Mouse (Mus musculus) myocyte (in vitro differentiated cells): ENCODE measurements around the gene 4921536K21Rik. TPM values are rescaled to one million over a fixed set of nuclear protein-coding genes. Genes with fewer than 3 reads are reported as not detected.

Experiments
- H3K27me3 ChIP-seq: one replicate; pipeline ENCODE4 v1.6.1; 2011; ENCODE audit not compliant: control insufficient read depth, insufficient read depth, insufficient read length
- H3K36me3 ChIP-seq: one replicate; pipeline ENCODE4 v1.6.1; 2011; ENCODE audit not compliant: control insufficient read depth, insufficient read depth
- H3K4me2 ChIP-seq: one replicate; pipeline ENCODE4 v1.6.1; 2011; ENCODE audit warnings: low read depth, control low read depth
- H3K4me3 ChIP-seq: one replicate; pipeline ENCODE4 v1.5.1; 2011; ENCODE audit warnings: mild to moderate bottlenecking, control low read depth, moderate library complexity
- H3K79me2 ChIP-seq: one replicate; pipeline ENCODE4 v1.6.1; 2011; ENCODE audit not compliant: control insufficient read depth, insufficient read depth
- H3ac ChIP-seq: one replicate; pipeline ENCODE4 v1.6.1; 2011; ENCODE audit not compliant: control insufficient read depth, insufficient read length
- CEBPB ChIP-seq: IDR thresholded peaks from 2 replicates; pipeline ENCODE4 v1.6.1; 2011; ENCODE audit warnings: mild to moderate bottlenecking, moderate library complexity; ENCODE audit not compliant: poor library complexity, insufficient read depth, severe bottlenecking
- E2F4 ChIP-seq: IDR thresholded peaks from one replicate; pipeline ENCODE4 v1.6.1; 2011; ENCODE audit warnings: mild to moderate bottlenecking, control low read depth, moderate library complexity; ENCODE audit not compliant: insufficient read depth
- MAX ChIP-seq: IDR thresholded peaks from one replicate; pipeline ENCODE4 v1.6.1; 2011; ENCODE audit warnings: low read depth, mild to moderate bottlenecking, control low read depth
- MYOD1 ChIP-seq, 3 experiments: IDR thresholded peaks; one replicate each; pipeline ENCODE4 v1.6.1; 2011; ENCODE audit warnings: control low read depth in 2 of 3, low read depth in 2 of 3, mild to moderate bottlenecking in 2 of 3, moderate library complexity in 1 of 3; ENCODE audit not compliant: insufficient read length in 2 of 3, control insufficient read depth in 1 of 3
- MYOG ChIP-seq, 3 experiments: IDR thresholded peaks; one replicate each; pipeline ENCODE4 v1.6.1; 2011; ENCODE audit warnings: control low read depth in 2 of 3, low read depth in 2 of 3, mild to moderate bottlenecking in 2 of 3; ENCODE audit not compliant: insufficient read length in 2 of 3, control insufficient read depth in 1 of 3, insufficient read depth in 1 of 3
- POLR2A ChIP-seq: IDR thresholded peaks from one replicate; pipeline ENCODE4 v1.6.1; 2011; ENCODE audit warnings: low read depth, mild to moderate bottlenecking, control low read depth, moderate library complexity; ENCODE audit not compliant: insufficient read length
- POLR2AphosphoS2 ChIP-seq: IDR thresholded peaks from one replicate; pipeline ENCODE4 v1.6.1; 2011; ENCODE audit warnings: low read depth, control low read depth; ENCODE audit not compliant: insufficient read length
- REST ChIP-seq: IDR thresholded peaks from one replicate; pipeline ENCODE4 v1.6.1; 2011; ENCODE audit warnings: mild to moderate bottlenecking, control low read depth, moderate library complexity; ENCODE audit not compliant: insufficient read depth, insufficient read length
- SRF ChIP-seq: IDR thresholded peaks from one replicate; pipeline ENCODE4 v1.6.1; 2011; ENCODE audit warnings: low read depth; ENCODE audit not compliant: control insufficient read depth, insufficient read length
- TCF12 ChIP-seq: IDR thresholded peaks from one replicate; pipeline ENCODE4 v1.6.1; 2011; ENCODE audit warnings: mild to moderate bottlenecking, control low read depth; ENCODE audit not compliant: poor library complexity, insufficient read depth, severe bottlenecking
- TCF3 ChIP-seq: IDR thresholded peaks from one replicate; pipeline ENCODE4 v1.6.1; 2011; ENCODE audit warnings: low read depth, control low read depth; ENCODE audit not compliant: insufficient read length
- USF1 ChIP-seq: IDR thresholded peaks from one replicate; pipeline ENCODE4 v1.6.1; 2011; ENCODE audit warnings: low read depth, mild to moderate bottlenecking, control low read depth, moderate library complexity
- polyA plus RNA-seq: library from polyadenylated mRNA; unstranded; fragments of >200 nt; fragmentation: generic; extraction: Trizol; gene quantifications from one replicate; pipeline ENCODE4 v1.2.1, GENCODE M21; 2012; ENCODE audit warnings: missing spikeins

4921536K21Rik gene
- polyA plus RNA-seq, 1 experiment = 1.3 TPM

DNA sequence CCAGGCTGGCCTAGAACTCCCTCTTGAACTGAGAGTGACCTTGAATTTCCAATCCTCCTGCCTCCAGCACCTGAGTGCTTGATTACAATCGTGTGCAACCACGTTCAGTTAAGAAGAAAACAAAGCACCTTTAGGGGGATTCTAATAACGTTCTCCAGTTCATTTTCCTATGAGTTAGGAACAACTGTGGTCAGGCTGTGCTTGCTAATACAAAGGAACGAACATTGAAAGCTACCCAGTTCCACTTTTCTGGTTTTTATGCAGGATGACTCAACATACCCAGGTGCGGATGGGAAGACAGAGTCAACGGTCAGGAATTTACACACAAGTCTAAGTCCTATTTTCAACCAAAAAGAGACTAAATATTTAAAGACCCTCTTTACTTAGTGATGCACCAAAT, 928 bp downstream of the 4921536K21Rik start:
- TF ChIP-seq POLR2A = no peak
- no peak for TF ChIP-seq TCF3
- no peak for TF ChIP-seq E2F4
- no peak for TF ChIP-seq MYOD1 (IDR thresholded peaks at IDR 0.05; ENCODE audit: control insufficient read depth in 1 of 3, insufficient read length in 2 of 3, low read depth in 2 of 3)
- TF ChIP-seq TCF12 = no peak
- TF ChIP-seq SRF = no peak
- TF ChIP-seq MYOG (IDR thresholded peaks at IDR 0.05; ENCODE audit: control insufficient read depth in 1 of 3, insufficient read depth in 1 of 3, insufficient read length in 2 of 3, low read depth in 2 of 3) = no peak
- TF ChIP-seq POLR2AphosphoS2 = no peak
- TF ChIP-seq REST = no peak
- no peak for TF ChIP-seq USF1
- TF ChIP-seq CEBPB = no peak
- no peak for TF ChIP-seq MAX
- no peak overlapping the region for H3ac ChIP-seq
- H3K4me2 ChIP-seq = peak overlapping the region; percentile 83
- H3K27me3 ChIP-seq = no peaks in the 10 kb centered on the region
- H3K4me3 ChIP-seq = peak overlapping the region; percentile 73
- H3K79me2 ChIP-seq = peaks cover 25% of the 10 kb centered on the region
- H3K36me3 ChIP-seq = peaks cover 17% of the 10 kb centered on the region

- Histone ChIP-seq H3K4me3 (no peak overlapping the region), H3K36me3 (no peaks in the 10 kb centered on the region), H3ac (no peak overlapping the region), H3K27me3 (no peaks in the 10 kb centered on the region), H3K4me2 (no peak overlapping the region), H3K79me2 (no peaks in the 10 kb centered on the region)
- TF ChIP-seq MYOD1 (IDR thresholded peaks at IDR 0.05; ENCODE audit: control insufficient read depth in 1 of 3, insufficient read length in 2 of 3, low read depth in 2 of 3) = no peak
These were observed 7.6 kb downstream of the 4921536K21Rik start for GRCm38 (mm10) chr11:3887331-3887730.

- Histone ChIP-seq H3K4me3 (no peak overlapping the region), H3K27me3 (no peaks in the 10 kb centered on the region), H3ac (no peak overlapping the region), H3K4me2 (no peak overlapping the region), H3K36me3 (no peaks in the 10 kb centered on the region), H3K79me2 (no peaks in the 10 kb centered on the region)
- no peak for TF ChIP-seq TCF12
- TF ChIP-seq TCF3 = no peak
These were observed 11.2 kb downstream of the 4921536K21Rik start for GRCm38 (mm10) chr11:3883711-3884110.

- Histone ChIP-seq H3K4me2 (no peak overlapping the region), H3K27me3 (no peaks in the 10 kb centered on the region), H3K4me3 (no peak overlapping the region), H3ac (no peak overlapping the region), H3K79me2 (no peaks in the 10 kb centered on the region), H3K36me3 (no peaks in the 10 kb centered on the region)
- TF ChIP-seq POLR2AphosphoS2 (no peak), MAX (no peak), SRF (no peak)
These were observed 15.1 kb downstream of the 4921536K21Rik start for GRCm38 (mm10) chr11:3879836-3880235.

GRCm38 (mm10) chr11:3878660-3879059, 16.2 kb downstream of the 4921536K21Rik start:
- Histone ChIP-seq H3K4me3 (no peak overlapping the region), H3K27me3 (no peaks in the 10 kb centered on the region), H3K4me2 (no peak overlapping the region), H3K79me2 (no peaks in the 10 kb centered on the region), H3ac (no peak overlapping the region), H3K36me3 (no peaks in the 10 kb centered on the region)
- TF ChIP-seq REST (no peak), MYOG (IDR thresholded peaks at IDR 0.05; ENCODE audit: control insufficient read depth in 1 of 3, insufficient read depth in 1 of 3, insufficient read length in 2 of 3, low read depth in 2 of 3) (peak in 1 of 3 experiments; percentile 39), POLR2AphosphoS2 (no peak), USF1 (peak; percentile 85), MYOD1 (IDR thresholded peaks at IDR 0.05; ENCODE audit: control insufficient read depth in 1 of 3, insufficient read length in 2 of 3, low read depth in 2 of 3) (peak in 1 of 3 experiments; percentile 54)

DNA sequence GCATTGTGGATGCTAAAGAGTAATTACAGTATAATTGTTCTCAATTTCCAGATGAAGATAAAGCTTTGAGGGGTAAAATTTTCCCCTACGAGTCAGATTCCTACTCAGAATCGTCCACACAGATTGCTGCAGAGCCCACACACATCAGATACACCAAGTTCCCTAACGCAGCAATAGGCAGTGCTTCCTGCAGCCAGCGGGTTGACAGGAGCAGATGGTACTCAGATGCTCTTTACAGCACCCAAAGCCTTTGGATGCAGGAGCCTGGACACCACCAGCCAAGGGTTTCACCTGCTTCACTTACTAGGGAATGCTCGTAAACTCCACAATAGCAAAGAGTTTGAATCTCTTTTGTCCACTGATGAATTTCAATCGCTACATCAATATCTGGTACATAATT, 18.5 kb downstream of the 4921536K21Rik start:
- TF ChIP-seq TCF3 (no peak), POLR2AphosphoS2 (no peak), MYOG (IDR thresholded peaks at IDR 0.05; ENCODE audit: control insufficient read depth in 1 of 3, insufficient read depth in 1 of 3, insufficient read length in 2 of 3, low read depth in 2 of 3) (no peak), CEBPB (no peak), REST (no peak), POLR2A (no peak), E2F4 (no peak), MAX (no peak), SRF (no peak), TCF12 (no peak), MYOD1 (IDR thresholded peaks at IDR 0.05; ENCODE audit: control insufficient read depth in 1 of 3, insufficient read length in 2 of 3, low read depth in 2 of 3) (no peak), USF1 (no peak)
- H3K79me2 ChIP-seq = no peaks in the 10 kb centered on the region
- no peaks in the 10 kb centered on the region for H3K36me3 ChIP-seq
- H3ac ChIP-seq = no peak overlapping the region
- no peak overlapping the region for H3K4me3 ChIP-seq
- no peak overlapping the region for H3K4me2 ChIP-seq
- H3K27me3 ChIP-seq = no peaks in the 10 kb centered on the region
